Mouse (Mus musculus): Measurements from ENCODE around the gene Dusp19.
A peak's percentile ranks its signal among the peaks of the same experiment; 100 is the strongest.

Dusp19 gene

DNA sequence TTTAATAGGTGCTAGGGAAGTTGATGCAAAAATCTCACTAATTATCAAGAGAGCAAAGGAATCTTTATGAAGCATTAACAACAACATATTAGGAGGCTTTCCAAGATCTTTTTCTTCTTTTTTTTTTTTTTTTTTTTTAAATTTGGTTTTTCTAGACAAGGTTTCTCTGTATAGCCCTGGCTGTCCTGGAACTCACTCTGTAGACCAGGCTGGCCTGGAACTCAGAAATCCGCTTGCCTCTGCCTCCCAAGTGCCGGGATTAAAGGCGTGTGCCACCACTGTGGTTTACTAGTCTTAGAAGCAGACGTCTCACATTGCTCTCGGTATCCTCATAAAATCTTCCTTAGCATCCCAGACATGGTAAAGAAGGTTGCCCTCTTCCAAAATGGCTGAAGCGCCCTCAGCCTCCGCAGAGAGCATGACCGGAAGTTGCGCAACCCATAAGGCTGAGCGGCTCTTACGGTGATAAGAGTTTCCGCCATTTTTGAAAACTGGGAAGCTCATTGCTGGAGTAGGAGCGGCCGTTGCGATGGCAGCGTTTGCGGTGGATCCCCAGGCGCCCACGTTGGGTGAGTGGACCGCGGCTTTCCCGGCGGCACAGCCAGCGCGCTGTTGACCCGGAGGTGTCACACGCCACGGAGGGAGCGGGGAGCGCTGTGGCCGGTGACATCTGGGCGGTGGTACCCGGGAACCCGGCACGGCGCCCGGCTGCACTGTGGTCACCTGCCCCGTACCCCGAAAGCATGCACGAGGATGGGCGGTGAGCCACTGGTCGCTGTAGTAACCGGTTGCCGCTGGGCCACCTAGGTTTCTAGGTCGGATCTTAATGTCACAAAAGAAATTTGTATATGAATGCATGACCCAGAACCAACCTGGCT lies 21.8 kb downstream of the Dusp19 start:
- peak; percentile 94 for DNase-seq

DNA sequence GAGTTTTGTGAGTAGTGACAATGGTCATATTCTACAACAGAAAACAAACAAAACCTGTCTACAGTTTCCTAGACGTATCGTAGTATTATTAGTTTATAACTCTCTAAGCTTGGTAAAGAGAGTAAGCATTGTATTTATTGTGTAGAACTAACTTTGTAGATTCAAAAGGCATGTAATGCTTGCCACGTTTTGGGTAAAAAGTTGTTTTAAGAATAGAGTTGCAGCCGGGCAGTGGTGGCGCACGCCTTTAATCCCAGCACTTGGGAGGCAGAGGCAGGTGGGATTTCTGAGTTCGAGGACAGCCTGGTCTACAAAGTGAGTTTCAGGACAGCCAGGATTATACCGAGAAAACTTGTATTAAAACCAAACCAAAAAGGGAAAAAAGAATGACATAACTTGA lies 22.6 kb downstream of the Dusp19 start:
- no peak for DNase-seq

DNA sequence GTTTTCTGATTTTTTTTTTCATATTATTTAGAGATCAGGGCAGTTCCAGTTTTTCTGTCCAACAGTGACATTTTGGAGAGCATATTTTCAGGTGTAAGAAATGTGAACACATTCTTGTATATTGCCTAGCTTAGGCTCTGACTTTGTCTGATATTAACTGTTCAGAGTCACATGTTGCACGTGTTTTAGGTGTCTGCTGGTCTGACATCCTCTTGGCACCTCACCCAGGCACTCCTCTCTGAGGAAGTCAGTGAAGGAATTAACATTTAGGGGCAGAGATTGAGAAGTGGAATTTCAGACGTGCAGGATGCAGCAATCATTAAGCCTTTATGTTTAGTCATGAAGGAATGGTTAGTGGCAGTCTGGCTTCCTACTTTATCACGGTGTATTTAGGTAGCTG lies 23.0 kb downstream of the Dusp19 start:
- no peak for DNase-seq

DNA sequence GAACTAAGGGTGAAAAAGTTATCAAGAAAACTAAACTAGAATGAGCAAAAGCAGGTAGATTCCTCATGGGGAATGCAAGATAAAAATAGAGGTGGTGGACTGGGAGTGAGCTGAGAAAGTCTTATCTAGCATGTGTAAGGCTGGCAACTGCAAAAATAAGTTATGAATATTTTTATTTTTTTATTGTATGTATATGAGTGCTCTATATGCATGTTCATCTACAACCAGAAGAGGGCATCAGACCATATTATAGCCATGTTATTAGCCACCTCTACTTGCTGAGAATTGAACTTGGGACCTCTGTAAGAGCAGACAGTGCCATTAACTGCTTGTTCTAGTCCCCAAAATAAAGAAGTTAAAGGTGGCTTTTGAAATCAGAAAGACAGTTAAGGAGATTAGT lies 44.6 kb downstream of the Dusp19 start:
- no peak for DNase-seq

DNA sequence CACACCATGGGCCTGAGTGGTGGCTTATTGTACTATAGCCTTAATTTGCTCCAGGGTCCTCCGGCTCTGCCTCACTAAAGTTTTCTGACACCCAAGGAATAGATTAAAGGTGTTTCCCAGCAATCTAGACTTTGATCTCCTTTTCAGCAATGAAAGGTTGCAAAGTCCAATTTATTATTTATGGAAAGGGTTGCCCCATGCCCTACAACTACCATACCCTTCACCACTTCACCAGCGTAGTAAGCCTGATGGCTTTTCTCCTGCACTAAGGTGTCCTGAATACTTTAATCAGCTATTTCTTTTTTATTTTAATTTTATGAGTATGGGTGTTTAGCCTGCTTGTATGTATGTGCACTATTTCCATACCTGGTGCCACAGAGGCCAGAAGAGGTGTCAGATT lies 45.8 kb downstream of the Dusp19 start:
- no peak for DNase-seq

DNA sequence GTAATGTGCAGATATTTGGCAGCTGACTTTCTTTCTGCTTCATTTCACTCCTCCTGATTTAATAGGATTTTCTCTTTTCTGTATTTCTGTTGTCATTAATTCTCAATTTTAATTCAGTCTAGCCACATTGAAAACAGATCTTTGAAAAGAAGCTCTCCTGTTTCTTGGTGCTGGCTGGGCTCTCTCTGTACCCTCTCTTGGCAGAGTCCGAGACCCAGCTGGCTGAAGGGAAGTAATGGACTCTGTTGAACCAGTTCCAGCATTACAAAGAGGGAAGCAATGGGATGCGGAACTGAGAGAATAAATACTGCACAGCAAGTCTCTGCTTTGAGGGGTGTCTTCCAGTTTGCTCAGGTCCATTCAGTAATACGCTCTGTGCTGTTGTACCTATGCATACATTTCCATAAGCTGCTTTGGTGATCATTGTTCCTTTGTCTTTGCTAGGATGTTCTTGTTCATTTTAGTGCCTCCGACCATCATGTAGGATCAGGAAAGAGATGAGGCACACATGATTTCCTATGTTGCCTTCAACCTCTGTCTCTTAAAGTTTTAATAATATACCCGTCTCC lies 50.6 kb downstream of the Dusp19 start:
- DNase-seq, result no peak

DNA sequence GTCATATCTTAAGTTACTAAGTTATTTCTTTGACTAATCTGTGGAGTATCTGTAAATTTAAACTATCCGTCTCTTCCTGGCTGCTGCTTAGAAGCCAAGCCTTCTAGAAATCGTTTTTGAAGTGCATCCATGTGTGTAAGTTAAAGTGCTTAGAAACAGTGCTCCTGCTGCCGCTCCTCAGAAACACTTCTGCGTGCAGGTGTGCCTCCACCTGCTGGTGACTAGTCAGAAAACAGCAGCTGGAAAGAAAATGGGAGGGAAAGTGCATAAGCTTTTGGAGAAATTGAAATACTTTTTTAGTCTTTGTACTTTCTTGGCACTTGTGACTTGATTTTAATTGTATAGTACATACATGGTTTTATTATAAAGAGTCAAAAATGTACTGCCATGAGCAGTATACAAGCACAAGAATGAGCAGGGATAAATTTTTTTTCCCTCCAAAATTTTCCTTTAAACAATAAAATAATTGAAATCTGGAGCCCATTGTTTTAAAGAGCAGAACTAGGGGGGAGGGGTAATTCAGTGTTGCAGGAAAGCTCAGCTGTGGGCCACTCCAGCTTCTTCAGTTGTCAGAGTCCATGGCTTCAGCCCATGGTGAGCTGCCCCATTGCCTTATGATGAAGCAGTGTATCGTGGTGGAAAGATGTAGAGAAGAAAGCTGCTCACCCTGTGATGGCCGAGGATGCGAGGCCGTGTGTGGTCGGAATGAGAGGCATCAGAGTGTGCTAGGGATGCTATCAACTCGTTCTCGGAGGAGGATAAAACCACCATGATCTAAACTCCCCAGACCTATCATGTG lies 53.2 kb downstream of the Dusp19 start:
- peak; percentile 1 for DNase-seq

DNA sequence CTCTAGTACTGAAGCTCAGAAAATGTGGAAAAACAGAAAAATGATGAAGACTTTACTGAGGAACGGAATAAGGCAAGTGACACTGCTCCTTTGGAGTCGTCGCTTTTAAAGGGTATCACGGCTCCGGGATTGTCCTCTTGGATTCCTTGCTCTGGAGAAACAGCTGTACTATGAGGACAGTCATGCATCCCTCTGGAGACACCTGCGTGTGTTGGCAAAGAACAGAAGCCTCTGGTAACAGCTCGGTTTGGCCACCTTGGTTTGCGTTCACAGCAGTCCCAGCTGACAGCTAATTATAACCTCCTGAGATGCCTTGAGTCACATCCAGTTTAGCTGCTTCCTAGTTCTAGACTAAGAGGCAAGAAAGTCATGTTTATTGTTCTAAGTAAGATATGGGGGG lies 62.0 kb downstream of the Dusp19 start:
- no peak for DNase-seq

Measured in lung, postnatal 14 days (tissue).